Mouse (Mus musculus) intestine, postnatal 0 days (tissue): ENCODE measurements around the gene Tuba3b. TPM values are rescaled to one million over a fixed set of nuclear protein-coding genes. Genes with fewer than 3 reads are reported as not detected.

Experiments used
- ATAC-seq: fragments of 200-750 bp; cut with Nextera tagmentation; 2 replicates; pipeline ENCODE4 v1.8.0; 2017; ENCODE audit warnings: mild to moderate bottlenecking, moderate TSS enrichment, moderate library complexity
- H3K27ac ChIP-seq: fragments of 300-500 bp; sonication (generic); 2 replicates; pipeline ENCODE4 v1.5.1; 2014; ENCODE audit warnings: mild to moderate bottlenecking, low read depth, low read length, moderate library complexity
- H3K27me3 ChIP-seq: fragments of 300-500 bp; sonication (generic); replicated peaks from 2 replicates; pipeline ENCODE4 v1.6.1; 2014; ENCODE audit warnings: low read length, mixed read lengths; ENCODE audit not compliant: control insufficient read depth, insufficient read depth
- H3K36me3 ChIP-seq: fragments of 300-500 bp; sonication (generic); 2 replicates; pipeline ENCODE4 v1.6.1; 2014; ENCODE audit warnings: mild to moderate bottlenecking, moderate library complexity; ENCODE audit not compliant: control insufficient read depth, insufficient read depth
- H3K4me1 ChIP-seq: fragments of 300-500 bp; sonication (generic); replicated peaks from 2 replicates; pipeline ENCODE4 v1.6.1; 2014; ENCODE audit warnings: antibody characterized with exemption, low read length, mixed read lengths; ENCODE audit not compliant: control insufficient read depth, insufficient read depth
- H3K4me2 ChIP-seq: fragments of 300-500 bp; sonication (generic); replicated peaks from 2 replicates; pipeline ENCODE4 v1.6.1; 2014; ENCODE audit warnings: low read depth, mild to moderate bottlenecking, moderate library complexity
- H3K4me3 ChIP-seq: fragments of 300-500 bp; sonication (generic); 2 replicates; pipeline ENCODE4 v1.5.1; 2014; ENCODE audit warnings: low read depth, low read length
- H3K9ac ChIP-seq: fragments of 300-500 bp; sonication (generic); 2 replicates; pipeline ENCODE4 v1.6.1; 2014; ENCODE audit warnings: mild to moderate bottlenecking, low read depth, low read length
- H3K9me3 ChIP-seq: fragments of 300-500 bp; sonication (generic); 2 replicates; pipeline ENCODE4 v1.6.1; 2016; ENCODE audit warnings: mixed run types; ENCODE audit not compliant: control insufficient read depth
- CTCF ChIP-seq: sonication (generic); IDR thresholded peaks from 2 replicates; pipeline ENCODE4 v1.5.1; 2016; ENCODE audit warnings: low read depth, mild to moderate bottlenecking, control low read depth, antibody characterized with exemption, moderate library complexity
- WGBS: fragments of 180-500 bp; shearing (Covaris S2); extraction: QIAGEN DNeasy Blood & Tissue Kit; methylation state at CpG from one replicate; pipeline ENCODE4 v1.1.7; 2014; 5-methylcytosine and 5-hydroxymethylcytosine counted together
- polyA plus RNA-seq: library from polyadenylated mRNA; unstranded; fragments of >200 nt; fragmentation: Nextera tagmentation; extraction: Ambion mirVana; gene quantifications from 2 replicates; pipeline ENCODE4 v1.2.1, GENCODE M21; 2015

Gene Tuba3b
- polyA plus RNA-seq, 1 experiment from 2014 or later = not detected

GRCm38 (mm10) chr6:145578457-145579185, 36.9 kb upstream of the Tuba3b start:
- no peak overlapping the region for H3K27ac ChIP-seq
- H3K4me2 ChIP-seq = no peak overlapping the region
- H3K4me3 ChIP-seq = no peak overlapping the region
- no peak overlapping the region for H3K9ac ChIP-seq
- H3K4me1 ChIP-seq = no peaks in the 10 kb centered on the region
- no peaks in the 10 kb centered on the region for H3K36me3 ChIP-seq
- 51% methylated on average over 10 of the region's 10 CpGs for WGBS
- H3K27me3 ChIP-seq = no peaks in the 10 kb centered on the region
- TF ChIP-seq CTCF = no peak
- no peak for ATAC-seq
- no peaks in the 10 kb centered on the region for H3K9me3 ChIP-seq

DNA sequence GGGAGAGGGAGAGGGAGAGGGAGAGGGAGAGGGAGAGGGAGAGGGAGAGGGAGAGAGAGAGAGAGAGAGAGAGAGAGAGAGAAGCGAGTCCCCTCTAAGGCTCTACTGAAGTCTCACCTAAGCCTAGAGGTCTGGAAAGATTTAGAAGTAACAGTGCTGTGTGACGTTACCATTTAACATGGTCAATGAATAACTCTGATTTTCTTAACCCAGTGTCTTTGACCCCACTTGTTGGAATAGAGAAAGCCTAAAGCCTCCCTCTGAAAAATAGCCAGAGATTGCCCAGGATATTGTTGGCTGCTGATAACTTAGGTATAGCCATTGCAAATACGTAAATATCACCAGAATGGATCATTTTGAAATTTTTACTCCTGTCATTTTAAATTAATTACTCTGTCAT, 35.8 kb upstream of the Tuba3b start:
- Histone ChIP-seq H3K27ac (no peak overlapping the region), H3K27me3 (no peaks in the 10 kb centered on the region), H3K4me1 (no peaks in the 10 kb centered on the region), H3K9ac (no peak overlapping the region), H3K9me3 (no peaks in the 10 kb centered on the region), H3K4me3 (no peak overlapping the region), H3K4me2 (no peak overlapping the region), H3K36me3 (no peaks in the 10 kb centered on the region)
- WGBS = 78% methylated on average over 3 of the region's 3 CpGs
- TF ChIP-seq CTCF = no peak
- ATAC-seq = no peak

DNA sequence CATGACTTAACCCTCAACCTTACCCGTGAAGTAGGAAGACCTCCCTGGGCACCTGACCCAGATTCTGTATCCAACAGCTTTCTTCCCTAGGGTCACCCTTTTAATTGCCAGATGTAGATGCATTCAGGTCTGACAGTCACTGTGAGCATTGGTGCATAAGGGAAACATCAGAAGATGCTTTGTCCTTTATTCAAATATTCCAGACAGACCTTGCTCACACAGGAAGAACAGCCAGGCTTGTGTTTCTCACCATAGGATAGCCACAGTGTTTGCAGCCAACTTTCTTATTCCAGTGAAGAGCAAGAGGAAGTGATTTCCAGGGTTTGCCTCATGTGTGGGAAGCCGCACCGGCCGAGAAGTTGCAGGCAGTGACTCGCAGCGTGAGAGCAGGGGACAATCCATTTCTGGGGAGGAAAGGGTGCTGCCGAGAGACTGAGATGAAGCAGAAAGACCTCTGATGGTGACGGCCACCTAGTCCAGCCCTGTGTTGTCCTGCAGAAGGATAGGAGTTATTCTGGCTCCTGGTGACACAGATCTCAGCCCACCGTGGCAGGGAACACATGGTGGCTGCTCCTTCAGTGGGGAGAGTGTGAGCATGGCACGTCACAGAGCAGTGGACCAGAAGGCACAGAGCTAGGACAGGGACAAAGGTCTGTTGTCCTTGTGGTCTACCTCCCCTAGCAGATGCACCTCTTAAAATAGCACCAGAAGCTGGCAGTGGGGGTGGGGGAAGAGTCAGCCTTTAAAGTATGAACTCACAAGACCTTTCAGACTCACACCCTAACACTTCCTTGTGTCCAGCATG, 34.0 kb upstream of the Tuba3b start:
- H3K36me3 ChIP-seq = no peaks in the 10 kb centered on the region
- TF ChIP-seq CTCF = no peak
- H3K27me3 ChIP-seq = no peaks in the 10 kb centered on the region
- H3K4me1 ChIP-seq = no peaks in the 10 kb centered on the region
- no peak overlapping the region for H3K27ac ChIP-seq
- H3K9ac ChIP-seq = no peak overlapping the region
- no peak for ATAC-seq
- 61% methylated on average over 10 of the region's 10 CpGs for WGBS
- H3K9me3 ChIP-seq = no peaks in the 10 kb centered on the region
- no peak overlapping the region for H3K4me3 ChIP-seq
- H3K4me2 ChIP-seq = no peak overlapping the region

- H3K27me3 ChIP-seq = no peaks in the 10 kb centered on the region
- 81% methylated on average over 21 of the region's 21 CpGs for WGBS
- ATAC-seq = no peak
- H3K27ac ChIP-seq = no peak overlapping the region
- H3K4me1 ChIP-seq = no peaks in the 10 kb centered on the region
- no peak overlapping the region for H3K4me2 ChIP-seq
- TF ChIP-seq CTCF = no peak
- no peak overlapping the region for H3K9ac ChIP-seq
- H3K9me3 ChIP-seq = no peaks in the 10 kb centered on the region
- no peaks in the 10 kb centered on the region for H3K36me3 ChIP-seq
- H3K4me3 ChIP-seq = no peak overlapping the region
These were observed 30.2 kb upstream of the Tuba3b start for GRCm38 (mm10) chr6:145585052-145585973.

DNA sequence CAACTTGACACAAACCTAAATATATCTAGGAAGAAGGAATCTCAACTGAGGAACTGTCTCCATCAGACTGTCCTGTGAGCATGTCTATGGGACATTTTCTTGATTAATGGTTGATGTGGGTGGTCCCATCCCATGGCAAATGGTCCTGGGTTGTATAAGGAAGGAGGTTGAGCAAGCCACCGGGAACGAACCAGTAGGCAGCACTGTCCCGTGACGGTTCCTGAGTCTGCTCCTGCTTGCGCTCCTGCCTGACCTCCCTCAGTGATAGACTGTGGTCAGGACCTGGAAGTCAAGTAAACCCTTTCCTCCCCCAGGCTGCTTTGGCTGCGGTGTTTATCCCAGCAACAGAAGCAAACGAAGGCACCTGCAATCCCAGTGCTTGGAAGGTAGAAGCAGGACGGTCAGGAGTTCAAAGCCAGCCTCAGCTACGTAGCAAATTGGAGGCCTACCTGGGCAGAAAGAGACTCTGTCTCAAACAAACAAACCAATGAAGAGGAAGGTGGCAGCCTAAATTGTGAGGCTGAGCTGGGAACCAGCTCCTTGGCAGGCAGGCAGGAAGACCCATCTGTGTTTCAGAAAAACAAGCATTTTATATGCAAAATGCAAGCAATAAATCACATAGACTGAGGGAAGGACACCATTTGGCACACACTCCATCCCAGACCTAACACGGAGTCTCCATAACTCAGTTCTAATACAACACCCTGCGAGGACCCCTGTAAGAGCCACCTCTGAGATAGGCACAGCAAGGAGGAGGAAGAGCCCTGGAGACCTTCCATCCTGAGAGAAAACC, 24.9 kb upstream of the Tuba3b start:
- Histone ChIP-seq H3K4me3 (no peak overlapping the region), H3K36me3 (no peaks in the 10 kb centered on the region), H3K9ac (no peak overlapping the region), H3K4me2 (no peak overlapping the region), H3K9me3 (no peaks in the 10 kb centered on the region), H3K27ac (no peak overlapping the region), H3K4me1 (no peaks in the 10 kb centered on the region), H3K27me3 (no peaks in the 10 kb centered on the region)
- no peak for TF ChIP-seq CTCF
- WGBS = 76% methylated on average over 11 of the region's 11 CpGs
- ATAC-seq = no peak
